In the genomic region with DNA sequence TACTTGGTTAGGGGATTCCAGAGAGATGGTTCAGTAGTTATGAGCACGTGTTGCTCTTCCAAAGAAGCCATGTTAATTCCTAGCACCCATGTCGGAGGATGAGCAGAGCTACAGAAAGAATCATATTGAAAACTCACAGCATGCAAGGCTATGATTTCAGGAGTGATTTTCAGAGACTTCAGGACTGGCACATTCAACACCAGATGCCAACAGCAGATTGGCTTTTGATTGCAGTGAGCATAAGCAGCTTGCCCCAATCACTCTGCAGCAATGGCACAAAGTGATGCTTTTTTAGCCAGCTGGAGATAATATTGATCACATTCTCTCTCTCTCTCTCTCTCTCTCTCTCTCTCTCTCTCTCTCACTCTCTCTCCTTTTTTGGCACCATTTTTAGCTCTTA, we compare ENCODE assay signal across 22 mouse cellular contexts.
DNase-seq lines count a peak whose midpoint lies in the region; ATAC-seq lines count a peak whose summit lies in the region.
"Had no signal": no experiment of that assay in that cellular context is flagged by ENCODE, and none has a peak within 500 bp of the region (broad histone marks: within the 10 kb centered on the region; RNA-seq: fewer than 3 reads in every experiment).

No protein-coding gene starts in this region.

- peak; percentile 69 for ATAC-seq in forebrain, embryonic 14.5 days
- no peak for ATAC-seq in forebrain, embryonic 12.5 days (ENCODE audit: low FRiP score)
- peak; percentile 91 for ATAC-seq in forebrain, embryonic 16.5 days
- ATAC-seq: CD4-positive, CD25-positive, alpha-beta regulatory T cell, adult 4 months had no signal

- H3K9me3 ChIP-seq in forebrain, embryonic 14.5 days (replicated peaks; ENCODE audit: control insufficient read depth, low read length) = no peaks in the 10 kb centered on the region
- H3K9me3 ChIP-seq in forebrain, embryonic 12.5 days = no peaks in the 10 kb centered on the region
- H3K9me3 ChIP-seq in forebrain, embryonic 16.5 days (ENCODE audit: control insufficient read depth, low read length) = no peaks in the 10 kb centered on the region
- H3K9me3 ChIP-seq: embryonic facial prominence, embryonic 15.5 days; limb, embryonic 15.5 days had no signal

- intact Hi-C loops in left cerebral cortex, postnatal 14 days (cut with DNase I) = no loop called here

- peak; percentile 77 for DNase-seq in forebrain, embryonic 14.5 days (ENCODE audit: low spot score)
- DNase-seq in MN1 (ENCODE audit: low spot score) = peak; percentile 8
- DNase-seq in layer of hippocampus, adult 9-10 months (ENCODE audit: low spot score) = peak; percentile 32
- no peak for DNase-seq in thymus, postnatal 0 days (ENCODE audit: low spot score)
- no peak for DNase-seq in thymus, postnatal 36 days
- no peak for DNase-seq in left cerebral cortex, postnatal 14 days (ENCODE audit: low spot score in 2 of 2)
- DNase-seq: cerebellum, adult 9-10 months; gastrocnemius, postnatal 10 days; kidney, postnatal 36 days; left cerebral cortex, postnatal 4 days; lung, postnatal 36 days; thymus, postnatal 14 days had no signal

- 59% methylated on average over 2 of the region's 2 CpGs for WGBS in forebrain, embryonic 14.5 days
- 79% methylated on average over 2 of the region's 2 CpGs for WGBS in forebrain, embryonic 12.5 days
- 70% methylated on average over 2 of the region's 2 CpGs for WGBS in forebrain, embryonic 16.5 days

- no peak overlapping the region for H3K4me3 ChIP-seq in forebrain, embryonic 14.5 days (ENCODE audit: low read depth, low read length)
- H3K4me3 ChIP-seq in forebrain, embryonic 12.5 days (replicated peaks) = no peak overlapping the region
- no peak overlapping the region for H3K4me3 ChIP-seq in forebrain, embryonic 16.5 days (replicated peaks; ENCODE audit: low read length)
- H3K4me3 ChIP-seq: embryonic facial prominence, embryonic 15.5 days; hindbrain, embryonic 10.5 days; left cerebral cortex, adult 2 months; limb, embryonic 15.5 days had no signal

- H3K27me3 ChIP-seq in forebrain, embryonic 14.5 days (replicated peaks; ENCODE audit: control insufficient read depth, insufficient read depth, low read length) = no peaks in the 10 kb centered on the region
- no peaks in the 10 kb centered on the region for H3K27me3 ChIP-seq in forebrain, embryonic 12.5 days
- no peaks in the 10 kb centered on the region for H3K27me3 ChIP-seq in forebrain, embryonic 16.5 days (replicated peaks; ENCODE audit: control insufficient read depth, insufficient read depth, low read length)
- H3K27me3 ChIP-seq: embryonic facial prominence, embryonic 15.5 days; limb, embryonic 15.5 days had no signal

- no peaks in the 10 kb centered on the region for H3K36me3 ChIP-seq in forebrain, embryonic 14.5 days (ENCODE audit: control insufficient read depth, insufficient read depth, low read length)
- no peaks in the 10 kb centered on the region for H3K36me3 ChIP-seq in forebrain, embryonic 12.5 days (replicated peaks)
- H3K36me3 ChIP-seq in forebrain, embryonic 16.5 days (ENCODE audit: control insufficient read depth, insufficient read depth) = no peaks in the 10 kb centered on the region
- H3K36me3 ChIP-seq: embryonic facial prominence, embryonic 15.5 days; hindbrain, embryonic 10.5 days; limb, embryonic 15.5 days had no signal

- no peak overlapping the region for H3K9ac ChIP-seq in forebrain, embryonic 14.5 days (ENCODE audit: low read length)
- H3K9ac ChIP-seq in forebrain, embryonic 12.5 days = no peak overlapping the region
- H3K9ac ChIP-seq in forebrain, embryonic 16.5 days (replicated peaks; ENCODE audit: low read depth, low read length) = no peak overlapping the region
- H3K9ac ChIP-seq: embryonic facial prominence, embryonic 15.5 days; limb, embryonic 15.5 days; liver, embryonic 14.5 days; lung, embryonic 14.5 days had no signal

- H3K27ac ChIP-seq in forebrain, embryonic 14.5 days (ENCODE audit: low read depth, low read length) = no peak overlapping the region
- H3K27ac ChIP-seq in forebrain, embryonic 12.5 days = no peak overlapping the region
- peak overlapping the region; percentile 41; the same call in 1 of the 2 replicates for H3K27ac ChIP-seq in forebrain, embryonic 16.5 days (ENCODE audit: low read length)
- H3K27ac ChIP-seq: embryonic facial prominence, embryonic 15.5 days; hindbrain, embryonic 10.5 days; left cerebral cortex, adult 2 months; limb, embryonic 15.5 days; liver, embryonic 14.5 days had no signal

- H3K4me1 ChIP-seq in forebrain, embryonic 14.5 days (ENCODE audit: control insufficient read depth, insufficient read depth, low read length) = no peaks in the 10 kb centered on the region
- no peaks in the 10 kb centered on the region for H3K4me1 ChIP-seq in forebrain, embryonic 12.5 days
- H3K4me1 ChIP-seq in forebrain, embryonic 16.5 days (replicated peaks; ENCODE audit: control insufficient read depth, insufficient read depth, low read length) = peaks cover 6% of the 10 kb centered on the region; the same call in 1 of the 2 replicates
- H3K4me1 ChIP-seq: embryonic facial prominence, embryonic 15.5 days; hindbrain, embryonic 10.5 days; limb, embryonic 15.5 days had no signal

- no peak overlapping the region for H3K4me2 ChIP-seq in forebrain, embryonic 14.5 days (ENCODE audit: low read length)
- H3K4me2 ChIP-seq in forebrain, embryonic 12.5 days = no peak overlapping the region
- no peak overlapping the region for H3K4me2 ChIP-seq in forebrain, embryonic 16.5 days (ENCODE audit: low read length)
- H3K4me2 ChIP-seq: embryonic facial prominence, embryonic 15.5 days; heart, embryonic 11.5 days; limb, embryonic 15.5 days; lung, embryonic 14.5 days had no signal

Comparison
In these comparisons a context has a peak if more than half of its experiments do, and no peak if none do; other contexts are left out.
1. DNase-seq: peak in forebrain, embryonic 14.5 days (single experiment), MN1 (single experiment) and layer of hippocampus, adult 9-10 months (single experiment); none in thymus, postnatal 0 days (single experiment), thymus, postnatal 36 days (0 of 2) and left cerebral cortex, postnatal 14 days (0 of 2).